Mouse (Mus musculus): ENCODE results near the gene Zbtb40. TPM values are rescaled to one million over a fixed set of nuclear protein-coding genes. Genes with fewer than 3 reads are reported as not detected.

Zbtb40 gene
- polyA plus RNA-seq (2012; rRNA removed) = 20.4 and 21.2 TPM in 2 replicates

GRCm38 (mm10) chr4:137048550-137049032 is at the start of gene Zbtb40:
Zbtb40 (minus strand) TSS chr4:137048801.

GRCm38 (mm10) chr4:136956751-136957446 is 91.7 kb downstream of the Zbtb40 start, which contains the start of gene Epha8:
Epha8 (minus strand) TSS chr4:136956816.

Other genes with a start within 250 kb of the Zbtb40 start
- 64.1 and 74.2 TPM in 2 replicates for gene Ephb2, start 212.8 kb downstream of the Zbtb40 start, polyA plus RNA-seq (2012; rRNA removed)
- 128 and 171 TPM in 2 replicates for gene C1qb, start 162.6 kb downstream of the Zbtb40 start, polyA plus RNA-seq (2012; rRNA removed)
- gene C1qc, start 155.7 kb downstream of the Zbtb40 start, polyA plus RNA-seq (2012; rRNA removed) = 185 and 205 TPM in 2 replicates
- 84.2 and 92.3 TPM in 2 replicates for gene C1qa, start 150.0 kb downstream of the Zbtb40 start, polyA plus RNA-seq (2012; rRNA removed)
- 2.0 and 4.5 TPM in 2 replicates for gene Epha8, start 92.0 kb downstream of the Zbtb40 start, polyA plus RNA-seq (2012; rRNA removed)
- gene Wnt4, start 228.7 kb upstream of the Zbtb40 start, polyA plus RNA-seq (2012; rRNA removed) = 49.4 and 57.4 TPM in 2 replicates

Measured in ovary, adult 2 months (tissue).